8 mouse cellular contexts compared by ENCODE assay signal in genomic region chr2:14055566-14056331, GRCm38 (mm10). TPM values are rescaled to one million over a fixed set of nuclear protein-coding genes. Genes with fewer than 3 reads are reported as not detected.
DNase-seq lines count a peak whose midpoint lies in the region; ATAC-seq and TF ChIP-seq lines count a peak whose summit lies in the region.

Gene Hacd1, minus strand, starts transcription at chr2:14056135.

- H3K9me3 ChIP-seq in hindbrain, embryonic 14.5 days (ENCODE audit: control insufficient read depth, low read length): no peaks in the 10 kb centered on the region

- no peak for TF ChIP-seq CTCF in left cerebral cortex, adult 2 months (IDR thresholded peaks at IDR 0.05)

- peak within 1 kb of the TSS; percentile 93 for H3K9ac ChIP-seq in hindbrain, embryonic 14.5 days

- H3K36me3 ChIP-seq in hindbrain, embryonic 14.5 days (replicated peaks; ENCODE audit: control insufficient read depth, insufficient read depth): no peaks in the 10 kb centered on the region
- H3K36me3 ChIP-seq in macrophage (ENCODE audit: inconsistent target): no peaks in the 10 kb centered on the region

- under 1% methylated on average over 80 of the region's 101 CpGs for WGBS in hindbrain, embryonic 14.5 days
- WGBS in macrophage (ENCODE audit: missing documents): 1% methylated on average over 82 of the region's 101 CpGs

- DNase-seq in R1 (ENCODE audit: low read depth, low spot score): peak; percentile 83
- DNase-seq in cerebellum, postnatal 25 days: peak; percentile 90 to 91
- peak; percentile 79 to 83 for DNase-seq in frontal cortex, postnatal 36 days (ENCODE audit: low spot score in 2 of 2)
- DNase-seq in hindbrain, embryonic 14.5 days (ENCODE audit: low spot score): peak; percentile 91
- DNase-seq in left cerebral cortex, adult 2 months (ENCODE audit: extremely low spot score in 1 of 2, low spot score in 2 of 2): peak; percentile 75 to 79
- DNase-seq in right cerebral cortex, adult 18-20 months: peak; percentile 82
- DNase-seq in urinary bladder, postnatal 14 days (ENCODE audit: low spot score): peak; percentile 66

- ATAC-seq in hindbrain, embryonic 14.5 days (ENCODE audit: low FRiP score): peak; percentile 94

- intact Hi-C loops in left cerebral cortex, adult 2 months (cut with DNase I): loop anchor here (1.0 to 5.0 kb wide), 2 partner anchors 18 to 647 kb away; no protein-coding TSS in a partner anchor

- no peaks in the 10 kb centered on the region for H3K27me3 ChIP-seq in hindbrain, embryonic 14.5 days (ENCODE audit: control insufficient read depth, insufficient read depth, low read length)

- H3K4me2 ChIP-seq in hindbrain, embryonic 14.5 days (replicated peaks): peak within 1 kb of the TSS; percentile 75

- H3K4me1 ChIP-seq in hindbrain, embryonic 14.5 days (replicated peaks; ENCODE audit: control insufficient read depth, insufficient read depth, low read length): peaks cover 12% of the 10 kb centered on the region; the same call in 1 of the 2 replicates

- no peaks in the 10 kb centered on the region for H3K79me2 ChIP-seq in macrophage (ENCODE audit: inconsistent target)

- peak within 1 kb of the TSS; percentile 97 for H3K27ac ChIP-seq in hindbrain, embryonic 14.5 days
- peak within 1 kb of the TSS; percentile 97 for H3K27ac ChIP-seq in left cerebral cortex, adult 2 months
- H3K27ac ChIP-seq in macrophage: no peak within 1 kb of the TSS

- peak within 1 kb of the TSS; percentile 83 for H3K4me3 ChIP-seq in hindbrain, embryonic 14.5 days (replicated peaks; ENCODE audit: low read length)
- H3K4me3 ChIP-seq in left cerebral cortex, adult 2 months: peak within 1 kb of the TSS; percentile 95
- peak within 1 kb of the TSS; percentile 31 for H3K4me3 ChIP-seq in macrophage (ENCODE audit: inconsistent target)

RNA-seq across cellular contexts. Expression of gene Hacd1, which starts in this region (rescaled TPM):
- 89.4 and 97.6 TPM in 2 replicates for polyA plus RNA-seq in hindbrain, embryonic 14.5 days (2014; fragmentation: Nextera tagmentation; extraction: Ambion mirVana)
- 10 to 100 TPM; 14.6 to 17.0 TPM for total RNA-seq in left cerebral cortex, adult 2 months (2021)
- 1 to 10 TPM in 7 of 26 experiments, under 1 TPM in 2, not detected in 17; 0.81 to 3.5 (median 1.2) TPM for total RNA-seq in macrophage (2018; cell fraction: chromatin; rRNA removed)
- 1 to 10 TPM; 2.0 to 7.0 (median 4.3) TPM for total RNA-seq in macrophage (2018; cell fraction: cytosol; rRNA removed)
- 1 to 10 TPM in 13 of 26 experiments, under 1 TPM in 7, not detected in 6; 0.75 to 7.7 (median 1.3) TPM for total RNA-seq in macrophage (2018; cell fraction: nucleus; rRNA removed)
- 2.9 to 14.4 TPM (median 5.1 TPM) in 3 replicates for polyA plus RNA-seq in macrophage (2018)

Comparison
In these comparisons a context has a peak if more than half of its experiments do, and no peak if none do; other contexts are left out.
1. H3K4me3 ChIP-seq: peak in every context shown above with its lines; median percentile 95 in left cerebral cortex, adult 2 months; 83 in hindbrain, embryonic 14.5 days; 31 in macrophage.